Mouse (Mus musculus) spleen, adult 2 months (tissue): Measurements from ENCODE around the gene Auts2.

Experiments used
- CTCF ChIP-seq: fragments of 200-500 bp; IDR thresholded peaks from 2 replicates; pipeline ENCODE4 v1.5.1; 2011; ENCODE audit warnings: mild to moderate bottlenecking, inconsistent platforms; ENCODE audit not compliant: insufficient read depth, insufficient read length, insufficient replicate concordance; ENCODE audit errors: extremely low read depth
- POLR2A ChIP-seq: fragments of 200-500 bp; IDR thresholded peaks from 2 replicates; pipeline ENCODE4 v1.6.1; 2011; ENCODE audit warnings: low read depth, low read length, inconsistent platforms

DNA sequence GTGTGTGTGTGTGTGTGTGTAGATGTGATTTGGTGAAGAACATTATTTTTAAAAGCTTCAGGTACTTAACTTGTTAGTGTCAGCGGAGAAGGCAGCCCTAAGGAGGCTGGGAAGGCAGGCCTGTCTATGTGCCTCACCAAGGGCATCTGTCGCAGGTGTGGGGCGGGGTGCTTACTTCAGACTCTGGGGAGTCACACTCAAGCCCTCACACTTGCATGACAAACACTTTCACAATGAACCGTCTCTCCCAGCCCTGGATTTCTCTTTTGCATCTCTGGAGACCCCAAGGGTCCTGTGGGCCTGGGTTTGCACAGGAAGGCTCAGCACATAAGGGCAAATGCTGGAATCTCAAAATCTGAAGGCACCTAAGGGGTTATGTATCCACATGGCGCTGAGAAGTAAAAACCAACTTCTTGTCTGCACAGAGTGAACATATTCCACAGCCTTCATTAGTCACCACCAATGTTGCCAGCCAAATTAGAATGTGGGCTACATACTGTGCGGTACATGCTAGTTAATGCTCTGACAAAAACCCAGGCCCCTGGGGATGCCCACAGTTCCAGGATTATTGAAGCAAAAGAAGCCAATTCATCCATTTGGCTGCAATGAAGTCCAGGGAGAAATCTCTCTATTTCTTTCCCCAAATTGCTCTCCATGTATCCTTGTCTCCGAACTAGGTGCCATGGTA, 1093.8 kb downstream of the Auts2 start:
- no peak for TF ChIP-seq POLR2A
- TF ChIP-seq CTCF, result no peak
